Mouse (Mus musculus): Measurements from ENCODE around the gene Arid1b. TPM values are rescaled to one million over a fixed set of nuclear protein-coding genes. Genes with fewer than 3 reads are reported as not detected.

Gene Arid1b
- polyA plus RNA-seq, 1 experiment, result 59.4 TPM

DNA sequence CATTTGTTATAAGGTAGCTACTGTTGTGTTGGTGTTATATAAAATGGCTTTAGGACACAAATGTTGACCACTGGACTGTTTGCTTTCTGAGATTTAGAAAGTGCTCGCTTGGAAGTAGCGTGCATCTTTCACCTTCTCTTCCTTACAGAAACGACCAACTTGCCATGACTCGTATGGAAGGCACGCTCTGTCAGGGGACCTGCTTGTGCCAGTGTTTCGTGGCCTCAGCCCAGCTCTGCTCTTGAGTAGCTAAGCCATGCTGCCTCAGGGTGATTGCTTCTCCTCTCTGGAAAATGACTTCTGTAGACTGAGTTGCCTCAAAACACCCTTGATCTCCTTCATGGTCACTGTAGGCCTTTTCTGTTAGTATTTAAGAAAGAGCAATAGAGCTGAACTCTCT is 137.6 kb downstream of the Arid1b start:
- Histone ChIP-seq H3K36me3 (ENCODE audit: control insufficient read depth, insufficient read depth, low read length) (peaks cover 4% of the 10 kb centered on the region; the same call in 1 of the 2 replicates), H3K27me3 (ENCODE audit: control insufficient read depth, insufficient read depth, low read length) (no peaks in the 10 kb centered on the region), H3K4me1 (ENCODE audit: control insufficient read depth, insufficient read depth, insufficient read length, low read length) (peaks cover 10% of the 10 kb centered on the region), H3K27ac (ENCODE audit: insufficient read depth, low read depth, low read length) (no peak overlapping the region), H3K4me3 (ENCODE audit: low read depth, low read length) (no peak overlapping the region)
- no peak for TF ChIP-seq CTCF (IDR thresholded peaks at IDR 0.05; ENCODE audit: extremely low read depth, insufficient read length, insufficient replicate concordance, low read depth, low read length)
- no peak for TF ChIP-seq POLR2A (IDR thresholded peaks at IDR 0.05; ENCODE audit: low read depth, low read length)
- 96% methylated on average over 6 of the region's 6 CpGs for WGBS

DNA sequence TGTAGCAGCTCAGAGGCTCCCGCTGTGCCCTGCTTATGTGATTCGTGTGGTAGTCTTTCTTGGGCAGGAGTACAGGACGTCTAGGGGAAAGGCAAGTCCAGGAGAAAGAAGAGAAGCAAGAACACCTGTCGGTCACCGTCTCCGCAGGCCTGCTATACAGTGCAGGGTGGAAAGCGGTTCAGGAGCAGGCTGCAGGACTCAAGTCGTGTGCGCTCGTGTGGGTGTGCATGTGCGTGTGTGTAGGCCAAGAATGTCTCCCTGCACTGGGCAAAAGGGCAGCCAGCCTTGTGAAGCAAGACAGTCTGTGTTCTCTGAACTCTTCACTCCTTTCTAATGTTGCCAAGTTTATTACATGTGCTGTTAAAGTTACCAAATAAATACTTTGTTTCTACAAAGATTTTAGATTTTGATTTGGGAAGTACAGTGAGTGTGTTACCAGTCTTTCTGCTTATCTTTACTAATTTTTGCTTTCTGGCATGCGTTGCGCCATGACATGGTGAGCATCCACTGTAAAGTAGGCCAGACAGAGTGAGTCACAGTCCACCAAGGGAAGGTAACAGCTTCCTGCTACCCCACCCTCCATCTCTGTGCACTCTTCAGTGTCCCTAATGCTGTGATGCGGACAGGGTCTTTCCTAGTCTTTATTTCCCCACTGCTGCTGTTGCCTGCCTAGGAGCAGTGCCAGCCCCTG is 138.3 kb downstream of the Arid1b start:
- no peaks in the 10 kb centered on the region for H3K27me3 ChIP-seq (ENCODE audit: control insufficient read depth, insufficient read depth, low read length)
- WGBS, result 79% methylated on average over 14 of the region's 14 CpGs
- H3K36me3 ChIP-seq (ENCODE audit: control insufficient read depth, insufficient read depth, low read length), result no peaks in the 10 kb centered on the region
- no peak overlapping the region for H3K27ac ChIP-seq (ENCODE audit: insufficient read depth, low read depth, low read length)
- TF ChIP-seq CTCF (IDR thresholded peaks at IDR 0.05; ENCODE audit: extremely low read depth, insufficient read length, insufficient replicate concordance, low read depth, low read length) (no peak), POLR2A (IDR thresholded peaks at IDR 0.05; ENCODE audit: low read depth, low read length) (no peak)
- no peak overlapping the region for H3K4me3 ChIP-seq (ENCODE audit: low read depth, low read length)
- peaks cover 10% of the 10 kb centered on the region for H3K4me1 ChIP-seq (ENCODE audit: control insufficient read depth, insufficient read depth, insufficient read length, low read length)

DNA sequence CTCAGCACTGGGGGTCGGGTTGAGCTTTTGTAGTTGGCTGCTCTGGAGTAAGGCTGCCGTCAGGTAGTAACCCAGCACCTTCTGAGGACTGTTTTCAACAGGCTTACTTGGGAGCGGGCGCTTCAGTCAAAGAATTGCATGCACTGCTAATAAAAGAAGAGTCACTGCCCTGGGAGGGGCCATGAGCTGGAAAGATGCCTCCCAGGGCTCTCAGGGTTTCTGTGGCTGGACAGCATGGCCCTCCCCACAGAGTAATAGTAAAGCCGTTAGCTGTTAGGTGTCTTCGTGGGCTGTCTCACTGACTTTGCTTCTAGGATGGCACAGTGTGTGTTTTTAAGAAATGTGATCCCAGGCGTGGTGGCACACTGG is 138.8 kb downstream of the Arid1b start:
- TF ChIP-seq POLR2A (IDR thresholded peaks at IDR 0.05; ENCODE audit: low read depth, low read length), result no peak
- no peak for TF ChIP-seq CTCF (IDR thresholded peaks at IDR 0.05; ENCODE audit: extremely low read depth, insufficient read length, insufficient replicate concordance, low read depth, low read length)
- no peak overlapping the region for H3K4me3 ChIP-seq (ENCODE audit: low read depth, low read length)
- H3K27ac ChIP-seq (ENCODE audit: insufficient read depth, low read depth, low read length), result no peak overlapping the region
- no peaks in the 10 kb centered on the region for H3K36me3 ChIP-seq (ENCODE audit: control insufficient read depth, insufficient read depth, low read length)
- peaks cover 14% of the 10 kb centered on the region for H3K4me1 ChIP-seq (ENCODE audit: control insufficient read depth, insufficient read depth, insufficient read length, low read length)
- 84% methylated on average over 7 of the region's 7 CpGs for WGBS
- H3K27me3 ChIP-seq (ENCODE audit: control insufficient read depth, insufficient read depth, low read length), result no peaks in the 10 kb centered on the region

DNA sequence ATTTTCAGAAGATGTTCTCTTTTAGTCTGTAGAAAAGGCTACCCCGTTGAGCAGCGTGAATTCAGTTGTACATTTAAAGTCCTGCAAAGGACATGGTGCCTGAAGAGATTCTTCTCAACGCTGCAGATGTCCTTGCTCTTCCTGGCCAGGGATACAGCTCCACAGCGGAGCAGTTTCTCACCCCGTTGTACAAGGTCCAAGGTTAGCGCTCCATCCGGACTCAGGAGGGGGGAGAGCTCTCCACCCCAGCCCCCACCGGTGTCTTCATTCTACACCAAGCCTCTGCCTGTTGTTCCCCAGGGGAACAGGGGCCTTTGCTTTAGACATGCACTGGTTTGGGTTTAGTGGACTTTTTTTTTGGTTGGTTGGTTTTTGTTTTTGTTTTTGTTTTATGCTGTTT is 139.7 kb downstream of the Arid1b start:
- Histone ChIP-seq H3K36me3 (ENCODE audit: control insufficient read depth, insufficient read depth, low read length) (no peaks in the 10 kb centered on the region), H3K4me3 (ENCODE audit: low read depth, low read length) (no peak overlapping the region), H3K27me3 (ENCODE audit: control insufficient read depth, insufficient read depth, low read length) (no peaks in the 10 kb centered on the region), H3K27ac (ENCODE audit: insufficient read depth, low read depth, low read length) (no peak overlapping the region), H3K4me1 (ENCODE audit: control insufficient read depth, insufficient read depth, insufficient read length, low read length) (peaks cover 16% of the 10 kb centered on the region)
- WGBS, result 75% methylated on average over 8 of the region's 8 CpGs
- TF ChIP-seq POLR2A (IDR thresholded peaks at IDR 0.05; ENCODE audit: low read depth, low read length) (no peak), CTCF (IDR thresholded peaks at IDR 0.05; ENCODE audit: extremely low read depth, insufficient read length, insufficient replicate concordance, low read depth, low read length) (no peak)

DNA sequence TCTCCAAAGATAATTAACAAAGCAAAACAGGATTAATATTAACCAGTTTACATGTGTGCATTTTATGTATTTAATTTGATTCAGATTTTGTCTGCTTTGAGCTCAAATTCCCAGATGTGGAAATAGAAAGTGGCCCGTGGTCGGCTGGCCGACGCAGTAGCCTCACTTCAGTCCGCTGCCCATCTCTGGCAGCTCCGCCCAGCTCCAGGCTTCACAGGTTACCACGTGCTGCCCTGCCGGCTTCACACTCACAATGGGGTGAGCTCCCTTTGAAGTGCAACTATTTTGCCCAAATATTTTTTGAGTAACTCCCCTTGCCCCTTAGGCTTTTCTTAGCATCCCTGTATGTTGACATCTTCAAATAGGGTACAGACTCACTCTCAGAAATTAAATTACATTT is 140.1 kb downstream of the Arid1b start:
- H3K27ac ChIP-seq (ENCODE audit: insufficient read depth, low read depth, low read length), result no peak overlapping the region
- WGBS, result 85% methylated on average over 8 of the region's 8 CpGs
- H3K4me1 ChIP-seq (ENCODE audit: control insufficient read depth, insufficient read depth, insufficient read length, low read length), result peaks cover 18% of the 10 kb centered on the region
- no peak overlapping the region for H3K4me3 ChIP-seq (ENCODE audit: low read depth, low read length)
- no peak for TF ChIP-seq CTCF (IDR thresholded peaks at IDR 0.05; ENCODE audit: extremely low read depth, insufficient read length, insufficient replicate concordance, low read depth, low read length)
- TF ChIP-seq POLR2A (IDR thresholded peaks at IDR 0.05; ENCODE audit: low read depth, low read length), result no peak
- no peaks in the 10 kb centered on the region for H3K36me3 ChIP-seq (ENCODE audit: control insufficient read depth, insufficient read depth, low read length)
- no peaks in the 10 kb centered on the region for H3K27me3 ChIP-seq (ENCODE audit: control insufficient read depth, insufficient read depth, low read length)

DNA sequence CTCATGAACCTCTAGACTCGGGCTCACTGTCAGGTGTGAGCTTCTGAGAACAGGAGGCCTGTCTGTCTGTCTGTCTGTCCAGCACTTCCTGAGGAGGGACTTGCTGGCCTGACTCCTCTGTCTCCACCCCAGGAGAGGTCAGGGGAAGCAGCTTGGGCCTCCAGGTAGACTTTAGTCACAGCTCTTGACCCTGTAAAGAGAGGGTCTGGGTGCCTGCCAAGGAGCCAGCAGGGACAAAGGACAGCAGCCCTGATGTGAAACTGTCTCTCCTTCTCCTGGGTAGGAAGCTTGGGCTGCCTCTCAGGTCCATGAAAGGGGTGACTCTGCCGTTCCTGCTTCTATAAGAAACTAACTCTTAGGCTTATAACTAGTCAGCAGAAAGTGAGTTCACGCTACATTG is 143.8 kb downstream of the Arid1b start:
- peaks cover 22% of the 10 kb centered on the region for H3K4me1 ChIP-seq (ENCODE audit: control insufficient read depth, insufficient read depth, insufficient read length, low read length)
- 26% methylated on average over 3 of the region's 3 CpGs for WGBS
- H3K4me3 ChIP-seq (ENCODE audit: low read depth, low read length), result no peak overlapping the region
- H3K36me3 ChIP-seq (ENCODE audit: control insufficient read depth, insufficient read depth, low read length), result no peaks in the 10 kb centered on the region
- H3K27ac ChIP-seq (ENCODE audit: insufficient read depth, low read depth, low read length), result no peak overlapping the region; the same call in 1 of the 2 replicates
- TF ChIP-seq POLR2A (IDR thresholded peaks at IDR 0.05; ENCODE audit: low read depth, low read length), result no peak
- TF ChIP-seq CTCF (IDR thresholded peaks at IDR 0.05; ENCODE audit: extremely low read depth, insufficient read length, insufficient replicate concordance, low read depth, low read length), result no peak
- H3K27me3 ChIP-seq (ENCODE audit: control insufficient read depth, insufficient read depth, low read length), result no peaks in the 10 kb centered on the region

DNA sequence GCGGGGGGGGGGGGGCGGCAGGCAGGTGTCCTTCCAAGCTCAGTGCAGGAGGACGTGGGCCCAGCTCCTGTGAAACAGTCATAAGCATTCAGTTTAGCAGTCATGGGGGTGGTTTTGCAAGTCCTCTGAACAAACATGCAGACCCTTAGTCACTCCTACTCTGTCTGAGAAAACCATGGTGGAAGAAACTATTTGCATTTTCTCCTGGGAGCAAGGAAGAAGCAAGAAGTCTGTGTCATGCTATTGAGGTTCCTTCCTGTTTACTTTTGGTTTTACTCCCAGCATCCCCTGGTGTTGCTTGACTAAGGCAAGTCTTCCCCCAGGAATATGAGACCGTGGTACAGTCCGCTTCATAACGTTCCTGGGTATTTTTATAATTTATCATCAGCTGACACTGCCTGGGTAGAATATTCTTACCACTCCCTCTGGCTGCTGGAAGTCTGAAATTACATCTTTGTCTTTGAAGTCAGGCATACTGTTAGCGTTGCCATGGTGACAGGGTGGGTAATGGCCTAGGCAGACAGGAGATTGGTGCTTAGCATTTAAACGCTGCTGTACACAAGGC is 144.6 kb downstream of the Arid1b start:
- H3K27ac ChIP-seq (ENCODE audit: insufficient read depth, low read depth, low read length), result no peak overlapping the region

More for the DNA sequence above, 144.6 kb downstream of the Arid1b start:
- H3K4me3 ChIP-seq (ENCODE audit: low read depth, low read length), result no peak overlapping the region
- TF ChIP-seq POLR2A (IDR thresholded peaks at IDR 0.05; ENCODE audit: low read depth, low read length), result no peak
- TF ChIP-seq CTCF (IDR thresholded peaks at IDR 0.05; ENCODE audit: extremely low read depth, insufficient read length, insufficient replicate concordance, low read depth, low read length), result no peak
- no peaks in the 10 kb centered on the region for H3K36me3 ChIP-seq (ENCODE audit: control insufficient read depth, insufficient read depth, low read length)
- H3K27me3 ChIP-seq (ENCODE audit: control insufficient read depth, insufficient read depth, low read length), result no peaks in the 10 kb centered on the region
- 7% methylated on average over 8 of the region's 8 CpGs for WGBS
- peaks cover 22% of the 10 kb centered on the region for H3K4me1 ChIP-seq (ENCODE audit: control insufficient read depth, insufficient read depth, insufficient read length, low read length)

All from small intestine, adult 2 months (tissue).